Mouse (Mus musculus) MEL (cell line): ENCODE results near the gene Trim27.

Source experiments
- BHLHE40 ChIP-seq: IDR thresholded peaks from 2 replicates; pipeline ENCODE4 v1.6.1; 2012; ENCODE audit warnings: low read depth, mild to moderate bottlenecking, inconsistent platforms, low read length, improper control_type of control experiment, borderline replicate concordance
- CHD2 ChIP-seq: IDR thresholded peaks from 2 replicates; pipeline ENCODE4 v1.6.1; 2011; ENCODE audit warnings: low read length, improper control_type of control experiment
- CTCF ChIP-seq, 3 experiments: IDR thresholded peaks in 2 of 3; conservative IDR thresholded peaks in 1 of 3; 2 replicates each; pipeline ENCODE4 v1.5.1; 2011 to 2012; ENCODE audit warnings: low read length in 3 of 3, low read depth in 2 of 3, mild to moderate bottlenecking in 2 of 3, improper control_type of control experiment in 1 of 3, inconsistent platforms in 1 of 3, mixed read lengths in 1 of 3, moderate library complexity in 1 of 3; ENCODE audit not compliant: control insufficient read depth in 1 of 3, insufficient read depth in 1 of 3, poor library complexity in 1 of 3, severe bottlenecking in 1 of 3
- GATA1 ChIP-seq: IDR thresholded peaks from 2 replicates; pipeline ENCODE4 v1.6.1; 2011; ENCODE audit warnings: low read depth, low read length, improper control_type of control experiment
- MAFK ChIP-seq: IDR thresholded peaks from 2 replicates; pipeline ENCODE4 v1.6.1; 2011; ENCODE audit warnings: low read depth, mild to moderate bottlenecking, low read length, improper control_type of control experiment, borderline replicate concordance
- MAX ChIP-seq: IDR thresholded peaks from 2 replicates; pipeline ENCODE4 v1.6.1; 2011; ENCODE audit warnings: low read length, improper control_type of control experiment
- MYB ChIP-seq: IDR thresholded peaks from 2 replicates; pipeline ENCODE4 v1.6.1; 2011; ENCODE audit warnings: mild to moderate bottlenecking, low read depth, low read length, improper control_type of control experiment
- NRF1 ChIP-seq: IDR thresholded peaks from 2 replicates; pipeline ENCODE4 v1.6.1; 2014; ENCODE audit warnings: low read depth, mild to moderate bottlenecking, inconsistent platforms, low read length, improper control_type of control experiment, moderate library complexity; ENCODE audit not compliant: poor library complexity, insufficient read depth, severe bottlenecking
- POLR2A ChIP-seq, 2 experiments: IDR thresholded peaks; 2 replicates each; pipeline ENCODE4 v1.6.1; 2011 to 2012; ENCODE audit warnings: low read length in 2 of 2, mild to moderate bottlenecking in 2 of 2, control low read depth in 1 of 2, improper control_type of control experiment in 1 of 2, low read depth in 1 of 2, moderate library complexity in 1 of 2; ENCODE audit not compliant: control insufficient read depth in 1 of 2, insufficient read depth in 1 of 2, poor library complexity in 1 of 2
- SMC3 ChIP-seq: IDR thresholded peaks from 2 replicates; pipeline ENCODE4 v1.6.1; 2011; ENCODE audit warnings: low read depth, low read length, improper control_type of control experiment
- TAL1 ChIP-seq: IDR thresholded peaks from 2 replicates; pipeline ENCODE4 v1.6.1; 2012; ENCODE audit warnings: mild to moderate bottlenecking, inconsistent platforms, low read length, moderate library complexity, mixed read lengths
- TBP ChIP-seq: IDR thresholded peaks from 2 replicates; pipeline ENCODE4 v1.8.0; 2011; ENCODE audit warnings: low read depth, low read length, improper control_type of control experiment
- USF2 ChIP-seq, 2 experiments: IDR thresholded peaks; 2 replicates each; pipeline ENCODE4 v1.6.1; 2011 to 2012; ENCODE audit warnings: improper control_type of control experiment in 2 of 2, low read length in 2 of 2, borderline replicate concordance in 1 of 2, inconsistent platforms in 1 of 2, low read depth in 1 of 2, mild to moderate bottlenecking in 1 of 2; ENCODE audit not compliant: insufficient read depth in 1 of 2
- ZNF384 ChIP-seq: IDR thresholded peaks from 2 replicates; pipeline ENCODE4 v1.6.1; 2012; ENCODE audit warnings: low read depth, mild to moderate bottlenecking, inconsistent platforms, low read length, improper control_type of control experiment

GRCm38 (mm10) chr13:21197721-21198120 lies 18.5 kb downstream of the Trim27 start:
- TF ChIP-seq USF2 (IDR thresholded peaks at IDR 0.05; ENCODE audit: borderline replicate concordance in 1 of 2, insufficient read depth in 1 of 2, low read depth in 1 of 2, low read length in 2 of 2), result no peak
- TF ChIP-seq CTCF (IDR thresholded peaks at IDR 0.05 in 2 of 3, conservative IDR thresholded peaks at IDR 0.05 in 1 of 3; ENCODE audit: control insufficient read depth in 1 of 3, insufficient read depth in 1 of 3, low read depth in 2 of 3, low read length in 3 of 3, poor library complexity in 1 of 3, severe bottlenecking in 1 of 3), result no peak
- no peak for TF ChIP-seq POLR2A (IDR thresholded peaks at IDR 0.05; ENCODE audit: control insufficient read depth in 1 of 2, insufficient read depth in 1 of 2, low read depth in 1 of 2, low read length in 2 of 2, poor library complexity in 1 of 2)
- TF ChIP-seq BHLHE40, result no peak
- TF ChIP-seq ZNF384, result no peak
- TF ChIP-seq TBP, result no peak
- TF ChIP-seq MYB, result no peak
- no peak for TF ChIP-seq SMC3
- TF ChIP-seq GATA1, result no peak
- no peak for TF ChIP-seq MAFK
- no peak for TF ChIP-seq CHD2
- no peak for TF ChIP-seq TAL1
- TF ChIP-seq NRF1, result no peak
- no peak for TF ChIP-seq MAX
